Mouse (Mus musculus): ENCODE measurements at regions not wholly inside any gene's neighbourhood (a gene's known extent, or its start where the extent isn't known, plus 50 kb on each side); places are given as distances from the start of the nearest gene placed in this dataset.

- no peak for DNase-seq (ENCODE audit: low spot score)
These were observed 86.1 kb downstream of the Abhd5 start for GRCm38 (mm10) chr9:122437464-122437863.

GRCm38 (mm10) chr9:122446387-122447105, 95.1 kb downstream of the Abhd5 start:
- DNase-seq (ENCODE audit: low spot score): no peak

- no peak for DNase-seq (ENCODE audit: low spot score)
These were observed 96.2 kb downstream of the Abhd5 start for GRCm38 (mm10) chr9:122447568-122447967.

GRCm38 (mm10) chr9:122448342-122448741, 96.9 kb downstream of the Abhd5 start:
- DNase-seq (ENCODE audit: low spot score): no peak

GRCm38 (mm10) chr9:122450524-122450923, 99.1 kb downstream of the Abhd5 start:
- DNase-seq (ENCODE audit: low spot score): no peak

GRCm38 (mm10) chr9:122455301-122455700, 103.9 kb downstream of the Abhd5 start:
- no peak for DNase-seq (ENCODE audit: low spot score)

- DNase-seq (ENCODE audit: low spot score): no peak
These were observed 104.4 kb downstream of the Abhd5 start for GRCm38 (mm10) chr9:122455779-122456178.

GRCm38 (mm10) chr9:122459491-122459890, 108.1 kb downstream of the Abhd5 start:
- no peak for DNase-seq (ENCODE audit: low spot score)

GRCm38 (mm10) chr9:122471539-122471938, 120.1 kb downstream of the Abhd5 start:
- DNase-seq (ENCODE audit: low spot score): peak; percentile 31

- DNase-seq (ENCODE audit: low spot score): peak; percentile 68
These were observed 124.9 kb downstream of the Abhd5 start for GRCm38 (mm10) chr9:122476356-122476755.

- DNase-seq (ENCODE audit: low spot score): no peak
These were observed 135.6 kb downstream of the Abhd5 start for GRCm38 (mm10) chr9:122487001-122487400.

- DNase-seq (ENCODE audit: low spot score): no peak
These were observed 143.3 kb downstream of the Abhd5 start for GRCm38 (mm10) chr9:122494691-122495090.

- DNase-seq (ENCODE audit: low spot score): no peak
These were observed 145.1 kb downstream of the Abhd5 start for GRCm38 (mm10) chr9:122496482-122496985.

GRCm38 (mm10) chr9:122501864-122502341, 150.5 kb downstream of the Abhd5 start:
- DNase-seq (ENCODE audit: low spot score): peak; percentile 18

GRCm38 (mm10) chr9:122521569-122521968, 170.2 kb downstream of the Abhd5 start:
- no peak for DNase-seq (ENCODE audit: low spot score)

GRCm38 (mm10) chr9:122525621-122526055, 174.2 kb downstream of the Abhd5 start:
- peak; percentile 42 for DNase-seq (ENCODE audit: low spot score)

- DNase-seq (ENCODE audit: low spot score): no peak
These were observed 176.9 kb downstream of the Abhd5 start for GRCm38 (mm10) chr9:122528267-122528666.

GRCm38 (mm10) chr9:122529721-122530120, 178.3 kb downstream of the Abhd5 start:
- DNase-seq (ENCODE audit: low spot score): no peak

- DNase-seq (ENCODE audit: low spot score): no peak
These were observed 180.4 kb downstream of the Abhd5 start for GRCm38 (mm10) chr9:122531806-122532205.

- no peak for DNase-seq (ENCODE audit: low spot score)
These were observed 182.9 kb downstream of the Abhd5 start for GRCm38 (mm10) chr9:122534121-122534814.

GRCm38 (mm10) chr9:122534965-122535364, 183.6 kb downstream of the Abhd5 start:
- DNase-seq (ENCODE audit: low spot score): no peak

- peak; percentile 36 for DNase-seq (ENCODE audit: low spot score)
These were observed 188.7 kb downstream of the Abhd5 start for GRCm38 (mm10) chr9:122540091-122540490.

GRCm38 (mm10) chr9:122556051-122556450, 191.1 kb upstream of the Topaz1 start:
- no peak for DNase-seq (ENCODE audit: low spot score)
